Mouse (Mus musculus): ENCODE data around the gene Prpf3.

- TF ChIP-seq POLR2A (IDR thresholded peaks at IDR 0.05; ENCODE audit: borderline replicate concordance, low read depth, low read length), result no peak
- TF ChIP-seq CTCF (IDR thresholded peaks at IDR 0.05; ENCODE audit: low read depth, low read length), result no peak
These were observed 26.6 kb downstream of the Prpf3 start for GRCm38 (mm10) chr3:95829053-95829452.
